Mouse (Mus musculus): ENCODE results near the gene Tmem164.

DNA sequence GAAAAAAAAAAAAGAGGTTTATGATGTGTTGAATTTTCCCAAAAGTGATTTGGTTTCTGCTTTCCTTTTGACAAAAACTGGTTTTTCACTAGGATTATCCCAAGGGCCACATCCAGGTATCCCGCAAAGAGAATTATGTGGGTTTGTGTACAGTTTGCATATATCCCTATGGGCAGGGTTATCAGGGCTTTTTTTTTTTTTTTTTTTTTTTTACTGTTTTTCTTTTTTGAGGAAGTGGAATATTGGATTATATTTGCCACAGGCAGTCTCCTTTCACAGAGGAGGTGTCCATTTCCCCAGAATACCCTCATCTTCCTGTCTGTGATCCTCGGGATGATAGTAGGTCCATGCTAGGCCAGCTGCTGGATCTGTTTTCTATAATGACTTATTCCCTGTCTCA is 148.1 kb downstream of the Tmem164 start:
- TF ChIP-seq POLR2A (IDR thresholded peaks at IDR 0.05; ENCODE audit: low read depth, low read length): no peak
- TF ChIP-seq CTCF (conservative IDR thresholded peaks at IDR 0.05; ENCODE audit: insufficient read depth, insufficient read length, low read depth, low read length): no peak

All from kidney, adult 2 months (tissue).